Mouse (Mus musculus): Measurements from ENCODE around the gene 1700025G04Rik.

DNA sequence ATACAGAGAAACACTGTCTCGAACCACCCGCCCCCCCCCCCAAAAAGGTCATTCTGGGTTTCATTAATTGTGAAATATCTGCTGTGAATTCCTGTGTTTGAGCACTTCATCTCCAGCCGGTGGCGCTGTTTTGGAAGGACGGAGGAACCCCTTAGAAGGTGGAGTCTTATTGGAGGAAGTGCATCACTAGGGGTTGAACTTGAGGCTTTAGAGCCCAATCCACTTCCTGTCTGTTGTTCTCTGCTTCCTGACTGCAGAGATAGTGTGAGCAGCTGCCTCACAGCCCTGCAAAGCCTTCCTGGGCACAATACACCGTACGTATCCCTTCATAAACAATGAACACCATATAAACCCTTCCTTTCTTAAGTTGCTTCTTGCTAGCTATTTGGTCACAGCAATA, 35.5 kb upstream of the 1700025G04Rik start:
- TF ChIP-seq CTCF (IDR thresholded peaks at IDR 0.05; ENCODE audit: low read depth, low read length): no peak
- no peak for TF ChIP-seq GATA2 (IDR thresholded peaks at IDR 0.05; ENCODE audit: borderline replicate concordance, low read depth, low read length)
- no peak for TF ChIP-seq POLR2AphosphoS5 (IDR thresholded peaks at IDR 0.05; ENCODE audit: insufficient replicate concordance, low read depth, low read length)
- TF ChIP-seq GATA1 (IDR thresholded peaks at IDR 0.05; ENCODE audit: borderline replicate concordance, low read length): no peak

Measured in G1E (cell line).